Mouse (Mus musculus): ENCODE results near the gene Ly9.

Ly9 gene

DNA sequence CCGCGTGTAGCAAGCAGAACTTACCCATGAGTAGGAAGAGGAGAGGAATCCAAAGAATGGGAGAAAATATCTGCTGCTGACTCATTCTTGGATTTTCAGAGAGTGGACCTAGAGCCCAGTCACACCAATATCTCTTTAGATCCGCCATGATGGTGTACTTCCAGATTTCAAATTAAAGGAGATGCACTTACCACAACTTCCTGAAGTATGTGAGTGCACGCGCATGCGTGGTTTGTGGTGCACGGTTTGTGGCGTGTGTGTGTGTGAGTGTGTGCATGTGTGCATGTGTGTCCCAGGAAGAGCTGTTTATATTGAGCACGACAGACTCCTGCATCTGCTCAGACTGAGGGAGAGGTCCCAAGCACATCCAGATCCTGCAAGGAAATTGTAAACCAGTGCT is at the start of gene Ly9:
TSS of gene Ly9 (minus strand) at position 235 of the 400 bp plus-strand sequence.
- no peak for DNase-seq

DNA sequence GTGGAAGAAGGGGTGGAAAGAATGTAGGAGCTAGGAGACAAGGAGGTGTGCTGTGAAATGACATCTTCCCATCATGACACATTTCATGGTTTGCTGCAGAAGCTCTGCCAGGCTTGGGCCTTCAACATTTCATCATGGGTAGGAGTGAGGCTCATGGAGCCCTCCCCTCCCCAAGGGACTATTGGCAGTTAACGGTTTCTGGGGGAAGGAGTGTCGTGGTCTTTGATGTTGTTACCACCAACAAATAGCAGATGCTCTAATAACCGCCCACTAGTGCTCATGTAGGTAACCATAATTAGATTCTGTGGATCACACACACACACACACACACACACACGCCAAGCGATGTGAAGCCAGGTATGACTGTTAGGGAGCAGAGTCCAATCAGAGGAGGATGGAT is 45.5 kb upstream of the Ly9 start, which contains the start of gene Slamf7:
TSS of gene Slamf7 (minus strand) at position 302 of the 400 bp plus-strand sequence.
- no peak for DNase-seq

DNA sequence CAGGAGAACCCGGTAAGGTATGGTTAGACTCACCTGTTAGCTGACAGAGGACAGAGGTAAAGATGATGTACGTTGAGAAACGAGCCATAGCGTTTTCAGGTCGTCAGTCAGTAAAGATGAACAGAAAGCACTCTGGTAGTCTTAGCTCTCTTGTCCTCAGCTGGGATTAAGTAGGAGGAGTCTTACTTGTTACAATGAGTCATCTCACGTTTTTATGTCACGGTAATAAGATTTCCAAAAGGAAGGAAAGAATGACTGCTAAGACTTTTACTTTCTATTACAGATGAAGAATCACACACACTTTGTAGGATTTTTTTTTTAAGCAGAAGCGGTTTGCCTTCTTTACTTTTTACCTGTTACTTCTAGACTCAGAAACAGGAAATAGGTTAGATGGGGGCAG is 41.6 kb upstream of the Ly9 start:
- DNase-seq, result no peak

DNA sequence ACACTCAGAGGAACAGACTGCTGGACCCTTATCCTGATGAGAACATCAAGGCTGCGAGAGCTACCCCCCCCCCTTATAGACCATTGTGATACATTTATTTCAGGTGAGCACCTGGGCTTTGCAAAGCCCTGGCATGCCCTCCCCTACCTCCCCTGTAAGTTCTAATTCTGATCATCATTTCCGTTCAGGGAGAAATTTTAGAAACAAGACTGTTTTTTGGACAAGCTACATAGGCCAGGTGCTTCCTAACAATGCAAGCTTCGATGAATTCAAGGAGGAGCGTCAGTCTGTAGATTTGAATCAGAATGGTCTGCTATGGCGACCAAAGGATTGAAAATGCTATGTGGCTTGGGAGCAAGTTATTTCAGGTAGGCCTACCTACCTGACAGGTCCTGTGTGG is 40.5 kb upstream of the Ly9 start:
- DNase-seq, result no peak

DNA sequence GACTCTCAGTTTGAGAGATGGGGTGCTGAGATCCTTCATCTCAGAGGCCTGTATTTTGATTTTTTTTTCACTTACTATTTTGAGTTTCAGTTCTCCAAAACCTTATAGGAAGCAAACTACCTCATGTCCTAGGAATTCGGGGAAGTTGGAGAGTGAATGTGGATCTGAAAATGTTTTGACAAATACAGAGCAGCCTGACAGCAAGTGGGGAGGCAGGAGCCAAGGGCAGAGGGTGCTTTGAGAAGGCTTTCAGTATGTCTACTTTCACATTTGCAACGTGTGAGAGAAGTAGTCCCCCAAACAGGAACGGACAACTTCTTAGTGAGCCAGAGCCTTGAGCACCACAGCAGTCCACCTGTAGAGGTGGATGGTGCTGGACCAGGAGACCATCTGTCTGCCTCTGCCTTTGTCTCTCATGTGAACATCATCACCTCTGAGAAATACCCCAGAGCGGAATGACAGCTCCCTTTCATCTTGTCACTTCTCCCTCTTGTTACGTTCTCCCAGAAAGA is 39.3 kb upstream of the Ly9 start:
- no peak for DNase-seq

DNA sequence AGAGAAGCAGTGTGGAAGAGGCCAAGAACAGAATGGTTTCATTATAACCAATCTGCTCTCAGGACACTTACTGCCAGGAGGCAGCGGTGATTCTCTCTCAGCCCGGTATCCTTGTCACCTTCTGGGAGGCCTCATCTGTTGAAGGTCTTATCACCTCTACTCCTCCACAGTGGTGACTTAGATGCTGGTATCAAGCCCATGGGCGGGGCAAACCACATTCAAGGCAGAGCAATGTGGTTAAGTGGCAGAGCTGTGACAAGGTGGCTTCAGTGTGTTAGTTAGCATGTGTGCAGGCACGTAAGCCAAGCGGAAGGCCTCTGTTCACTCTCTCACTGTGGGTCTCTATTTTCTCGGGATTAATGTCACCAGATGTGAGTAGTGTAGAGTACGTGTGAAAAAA is 36.4 kb upstream of the Ly9 start:
- DNase-seq, result no peak

DNA sequence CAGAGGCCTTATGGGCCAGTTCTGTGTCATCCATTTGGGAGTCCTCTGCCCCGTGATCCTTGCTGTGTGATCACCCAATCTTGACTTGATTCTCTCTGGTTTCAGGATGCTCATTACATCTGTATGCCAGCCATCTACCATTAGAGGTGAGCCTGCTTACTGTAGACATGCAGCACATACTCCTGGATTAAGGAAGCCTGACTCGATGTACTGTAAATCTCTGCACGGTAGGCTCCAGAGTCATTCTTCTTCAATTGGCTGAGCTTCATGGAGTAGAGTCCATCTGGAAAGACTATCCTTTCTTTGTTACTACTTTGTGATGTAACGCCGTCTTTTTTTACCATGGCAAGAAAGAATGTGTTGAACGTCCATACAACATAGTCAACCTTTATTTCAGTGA is 33.6 kb upstream of the Ly9 start:
- no peak for DNase-seq

DNA sequence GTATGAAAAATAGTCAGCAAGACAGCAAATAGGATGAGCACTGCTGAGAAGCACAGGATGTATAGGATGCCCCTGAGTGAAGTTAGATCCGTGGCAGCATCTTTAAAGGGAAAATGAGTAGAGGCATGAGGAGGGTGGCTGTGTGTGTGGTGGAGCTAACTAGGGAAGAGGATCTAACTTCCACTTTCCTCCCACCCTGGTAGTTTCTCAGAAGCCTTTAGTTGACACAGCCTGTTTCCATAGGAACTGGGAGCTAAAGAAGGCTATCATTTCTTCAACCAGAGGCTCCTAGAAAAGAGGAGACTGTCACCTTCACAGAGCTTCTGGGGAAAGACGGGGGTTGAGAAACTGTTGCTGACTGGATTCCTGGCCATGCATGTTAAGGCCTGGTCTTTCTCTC is 31.5 kb upstream of the Ly9 start:
- no peak for DNase-seq

DNA sequence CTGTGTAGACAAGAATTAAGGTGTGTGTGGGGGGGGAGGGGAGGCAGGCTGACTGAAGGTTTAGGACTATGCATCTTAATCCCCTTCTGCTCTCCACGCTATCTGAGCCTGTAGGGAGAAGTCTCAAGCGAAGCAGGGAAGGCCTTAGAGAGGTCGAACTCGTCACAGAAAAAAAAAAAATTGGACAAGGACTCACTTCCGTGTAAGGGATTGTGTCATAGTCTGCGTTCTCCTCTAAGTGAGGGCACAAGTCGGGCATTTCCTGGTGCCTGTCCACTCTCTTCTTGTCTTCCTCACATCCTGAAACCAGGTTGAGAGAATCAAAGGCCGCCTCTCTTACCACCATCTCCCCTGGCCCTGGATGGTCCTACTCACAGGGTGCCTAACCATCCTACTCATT is 29.9 kb upstream of the Ly9 start:
- DNase-seq, result no peak

DNA sequence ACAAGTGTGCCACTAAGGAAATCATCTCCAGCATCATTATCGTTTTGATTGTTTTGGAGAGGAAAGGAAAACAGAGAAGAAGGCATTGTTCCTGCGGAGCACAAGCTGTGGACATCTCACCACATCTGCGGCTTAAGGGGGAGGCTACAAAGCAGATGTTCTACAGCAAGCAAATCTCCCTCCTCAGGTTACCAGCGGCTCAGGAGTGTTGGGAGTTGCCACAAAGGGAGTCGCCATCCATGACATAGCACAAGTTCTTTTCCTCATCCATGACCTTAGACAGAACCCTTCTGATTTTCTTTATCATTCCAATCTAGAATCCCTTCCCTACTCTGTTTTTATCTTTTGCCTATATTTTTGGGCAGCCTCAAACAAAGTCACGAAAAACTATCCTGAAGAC is 28.5 kb upstream of the Ly9 start:
- no peak for DNase-seq

DNA sequence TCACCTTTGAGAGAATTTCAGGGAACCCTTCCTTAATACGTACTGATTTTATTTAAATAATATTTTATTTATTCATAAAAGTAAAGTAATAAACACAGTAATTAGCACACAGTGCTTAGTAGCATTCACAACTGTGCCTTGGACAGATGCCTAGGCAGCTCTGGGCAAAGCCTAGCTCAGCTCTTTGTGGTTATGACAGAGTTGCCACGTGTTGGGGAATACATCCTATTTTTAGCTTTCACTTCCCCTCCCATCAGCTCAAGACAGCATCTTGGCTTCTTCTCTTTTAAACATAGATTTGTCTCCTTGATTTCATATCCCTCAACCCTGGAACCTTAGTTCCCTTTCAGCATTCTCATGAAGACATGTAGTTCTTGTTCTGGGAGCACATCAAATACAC is 24.2 kb upstream of the Ly9 start:
- no peak for DNase-seq

DNA sequence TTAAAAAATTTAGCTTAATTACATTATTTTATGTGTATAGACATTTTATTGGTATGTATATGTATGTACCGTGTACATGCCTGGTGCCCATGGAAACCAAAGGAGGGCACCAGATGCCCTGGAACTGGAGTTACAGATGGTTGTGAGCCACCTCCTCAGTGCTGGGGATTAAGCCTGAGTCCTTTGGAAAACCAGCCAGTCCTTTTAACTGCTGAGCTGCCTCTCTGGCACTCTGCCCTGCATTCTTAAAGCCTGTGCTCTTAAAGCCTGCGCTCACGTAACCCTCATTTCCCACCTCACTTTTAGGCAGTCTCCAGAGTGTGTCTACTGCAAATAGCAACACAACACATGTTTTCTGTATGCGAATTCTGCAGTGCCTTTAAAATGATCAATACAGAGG is 23.7 kb upstream of the Ly9 start:
- no peak for DNase-seq

DNA sequence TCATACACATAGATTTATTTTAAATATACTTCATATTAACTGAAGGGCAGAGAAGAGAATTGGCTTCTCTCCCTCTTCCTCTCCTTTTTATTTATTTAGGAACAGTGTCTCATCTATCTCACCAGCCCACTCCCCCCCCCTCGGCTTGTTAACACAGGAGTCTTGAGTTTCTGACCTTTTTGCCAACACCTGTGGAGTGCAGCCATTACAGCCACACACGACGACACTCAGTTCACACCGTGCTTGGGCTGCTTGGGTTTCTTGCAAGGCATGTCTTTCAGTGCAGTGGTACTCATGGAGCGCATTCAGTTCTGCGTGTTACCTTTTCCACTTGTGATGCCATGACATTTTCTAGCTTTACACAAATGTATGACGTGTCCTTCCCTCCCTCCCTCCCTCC is 22.8 kb upstream of the Ly9 start:
- no peak for DNase-seq

DNA sequence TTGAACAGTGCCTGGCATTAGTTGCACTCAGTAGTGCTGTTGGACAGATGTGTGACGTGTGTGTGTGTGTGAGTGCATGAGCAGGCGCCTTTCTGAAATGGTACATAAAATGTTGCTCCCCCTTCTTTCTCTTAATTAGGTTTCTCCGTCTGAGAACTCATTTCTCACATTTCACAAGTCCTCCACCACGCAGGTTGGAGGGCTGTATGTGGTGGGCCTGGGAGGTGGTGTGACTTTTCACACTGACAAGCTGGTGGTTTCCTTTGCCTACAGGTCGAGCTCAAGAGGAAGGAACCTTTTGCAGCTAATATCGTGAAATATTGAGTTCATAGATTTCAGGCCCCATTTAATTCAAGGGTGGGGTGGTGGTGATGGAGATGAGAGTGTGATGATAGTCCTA is 22.0 kb upstream of the Ly9 start:
- no peak for DNase-seq

DNA sequence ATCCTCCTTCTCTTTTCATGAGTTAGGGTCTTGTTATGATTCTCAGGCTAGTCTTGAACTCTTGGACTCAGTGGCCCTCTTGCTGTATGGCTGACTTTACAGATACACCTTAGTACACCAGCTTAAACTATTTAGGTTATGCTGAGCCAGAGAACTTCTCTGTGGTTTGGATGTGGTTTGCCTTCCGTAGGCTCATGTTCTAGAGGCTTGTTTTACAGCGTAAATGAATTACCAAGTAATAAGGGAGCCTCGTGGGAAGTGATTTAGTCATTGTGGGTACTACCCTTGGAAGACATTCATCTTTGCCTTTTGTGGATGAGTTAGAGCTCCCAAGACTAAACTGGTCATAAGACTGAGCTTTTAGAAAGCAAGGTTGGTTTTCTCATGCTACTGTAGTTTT is 20.6 kb upstream of the Ly9 start:
- no peak for DNase-seq

DNA sequence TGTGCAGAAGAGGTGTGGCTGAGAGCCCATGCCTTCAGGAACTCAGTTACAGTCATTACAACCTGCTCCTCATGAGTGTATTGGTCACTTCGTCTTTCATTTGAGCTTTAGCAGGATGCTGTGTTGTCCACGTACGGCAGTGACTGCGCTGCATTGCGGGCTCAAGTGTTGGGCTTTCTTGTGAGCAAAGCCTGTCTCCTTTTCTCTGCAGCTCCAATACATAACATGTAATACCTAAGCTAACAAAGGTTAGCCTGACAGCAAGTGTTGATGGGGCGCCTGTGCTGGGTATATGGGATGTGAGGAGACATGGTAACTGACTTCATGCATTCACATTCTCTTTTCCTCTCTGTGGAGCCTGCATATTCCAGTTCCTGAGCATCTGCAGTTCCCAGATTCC is 12.9 kb upstream of the Ly9 start:
- no peak for DNase-seq

DNA sequence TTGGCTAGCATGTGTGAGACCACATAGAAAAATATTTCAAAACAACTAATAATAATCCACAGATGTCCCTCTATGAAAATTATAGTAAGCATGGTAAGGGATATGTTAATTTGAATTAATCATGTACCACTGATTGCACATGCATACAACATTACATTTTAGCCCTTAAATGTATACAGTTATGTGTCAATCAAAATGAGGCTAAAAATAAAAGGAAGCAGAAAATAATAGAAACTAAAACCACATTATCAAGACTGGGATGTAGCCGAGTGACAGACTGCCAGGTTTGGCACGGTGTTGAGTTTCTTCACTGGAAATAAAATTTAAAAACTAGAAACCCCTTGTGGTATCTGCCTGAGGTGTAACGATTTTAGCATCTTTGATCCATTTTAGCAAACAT is 12.4 kb upstream of the Ly9 start:
- DNase-seq, result no peak

DNA sequence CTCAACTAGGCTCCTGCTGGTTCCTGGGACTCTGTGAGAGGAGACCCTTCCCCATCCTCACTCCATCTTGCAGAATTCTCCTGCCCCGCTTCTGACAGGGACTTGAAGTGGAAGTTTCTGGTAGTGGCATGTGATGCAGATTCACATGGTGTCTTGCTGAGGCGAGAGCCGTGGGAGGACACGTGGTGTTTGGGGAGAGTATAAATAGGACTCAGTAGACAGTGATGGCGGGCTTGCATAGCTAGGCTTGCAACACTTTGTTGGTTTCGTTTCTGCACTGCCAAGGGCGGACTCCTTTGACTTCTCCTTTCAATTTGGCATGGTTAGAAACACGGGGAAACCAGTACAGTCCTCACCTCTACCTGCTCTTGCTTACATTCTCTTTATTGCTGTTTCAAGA is 11.8 kb upstream of the Ly9 start:
- DNase-seq, result no peak

DNA sequence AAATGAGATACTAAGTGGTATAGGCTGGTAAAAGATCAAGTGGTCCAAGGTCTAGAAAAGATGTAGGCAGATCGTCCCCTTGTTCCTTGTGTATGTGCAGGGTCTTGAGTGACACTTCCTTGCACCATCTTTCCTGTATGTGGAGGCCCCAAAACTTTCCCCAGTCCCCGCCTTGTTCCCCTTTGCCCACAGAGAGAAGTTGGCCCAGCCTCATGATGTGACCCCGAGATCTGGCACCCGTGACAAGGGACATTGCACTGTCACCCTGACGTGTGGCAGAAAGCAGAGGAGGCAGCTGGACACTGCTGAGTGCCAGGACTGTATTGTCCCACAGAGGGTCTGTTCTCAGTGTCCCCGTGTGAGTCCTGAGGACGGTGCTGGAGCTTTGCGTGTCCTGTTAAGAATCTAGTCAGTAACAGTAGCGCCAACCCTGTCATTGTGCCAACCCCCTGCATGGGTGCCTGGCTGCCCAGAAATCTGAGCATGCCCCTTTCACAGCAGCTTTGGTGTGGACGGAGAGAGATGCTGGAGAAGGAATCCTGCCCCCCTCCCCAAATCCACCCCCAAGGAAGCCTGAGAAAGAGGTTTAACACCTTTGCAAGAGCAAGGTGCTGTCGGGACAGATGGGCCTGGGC is 9.8 kb upstream of the Ly9 start:
- no peak for DNase-seq

DNA sequence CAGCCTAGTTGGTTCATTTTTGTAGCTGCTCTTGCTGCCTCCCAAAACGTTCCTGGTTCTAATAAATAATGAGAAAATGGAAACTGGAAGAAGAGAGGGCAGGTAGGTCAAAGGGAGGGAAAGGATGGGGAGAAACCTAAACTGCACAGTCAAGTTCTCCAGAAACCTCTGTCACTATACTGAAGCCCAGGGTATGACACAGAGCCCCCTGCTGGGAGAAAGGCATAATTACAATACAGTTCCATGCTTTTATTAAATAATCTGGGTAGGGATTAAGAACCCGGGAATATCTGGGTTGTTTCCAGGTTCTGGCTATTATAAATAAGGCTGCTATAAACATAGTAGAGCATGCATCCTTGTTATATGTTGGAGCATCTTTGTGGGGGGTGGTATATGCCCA is 6.8 kb upstream of the Ly9 start:
- no peak for DNase-seq

DNA sequence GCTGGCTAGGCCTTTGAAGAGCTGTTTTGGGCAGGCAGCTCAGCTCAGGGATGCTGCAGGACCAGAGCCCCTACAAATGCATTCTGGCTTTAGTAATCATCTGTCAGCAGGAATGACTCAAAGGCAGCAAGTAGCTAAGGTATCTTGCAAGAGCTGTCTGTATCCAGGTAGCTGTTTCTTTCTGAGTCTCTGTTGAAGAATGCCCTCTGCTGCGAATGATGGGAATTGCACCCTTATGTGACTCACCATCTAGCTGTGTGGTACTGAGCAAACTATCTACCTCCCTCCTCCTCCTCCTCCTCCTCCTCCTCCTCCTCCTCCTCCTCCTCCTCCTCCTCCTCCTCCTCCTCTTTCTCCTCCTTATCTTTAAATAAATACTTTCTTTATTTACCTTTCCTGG is 3.6 kb upstream of the Ly9 start:
- DNase-seq, result no peak

DNA sequence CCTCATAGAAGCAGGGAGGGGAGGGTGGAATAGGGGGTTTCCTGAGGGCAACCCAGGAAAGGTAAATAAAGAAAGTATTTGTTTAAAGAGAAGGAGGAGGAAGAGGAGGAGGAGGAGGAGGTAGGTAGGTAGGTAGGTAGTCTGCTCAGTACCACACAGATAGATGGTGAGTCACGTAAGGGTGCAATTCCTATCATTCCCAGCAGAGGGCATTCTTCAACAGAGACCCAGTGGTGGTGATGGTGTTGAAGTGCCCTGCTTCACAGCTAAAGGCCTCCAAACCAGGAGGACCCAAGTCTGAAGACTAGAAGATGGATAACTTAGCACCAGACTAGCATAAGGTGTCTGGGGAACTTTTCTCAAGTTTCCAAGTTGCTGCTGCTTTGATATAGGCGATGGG is 2.8 kb upstream of the Ly9 start:
- DNase-seq, result no peak

DNA sequence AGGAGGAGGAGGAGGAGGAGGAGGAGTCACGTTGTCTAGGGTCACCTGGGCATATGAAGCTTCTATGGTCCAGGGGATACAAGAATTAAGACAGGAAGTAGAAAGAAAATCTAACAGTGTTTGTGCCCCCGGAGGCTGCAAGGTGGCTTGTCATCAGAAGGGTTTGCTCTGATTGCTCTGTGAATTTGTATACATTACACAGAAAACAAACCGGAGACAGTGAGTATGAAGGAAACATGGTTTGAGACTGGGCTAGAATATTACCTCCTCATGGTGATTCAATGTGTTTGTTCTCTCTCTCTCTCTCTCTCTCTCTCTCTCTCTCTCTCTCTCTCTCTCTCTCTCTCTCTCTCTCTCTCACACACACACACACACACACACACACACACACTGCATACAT is 554 bp downstream of the Ly9 start:
- DNase-seq, result no peak

DNA sequence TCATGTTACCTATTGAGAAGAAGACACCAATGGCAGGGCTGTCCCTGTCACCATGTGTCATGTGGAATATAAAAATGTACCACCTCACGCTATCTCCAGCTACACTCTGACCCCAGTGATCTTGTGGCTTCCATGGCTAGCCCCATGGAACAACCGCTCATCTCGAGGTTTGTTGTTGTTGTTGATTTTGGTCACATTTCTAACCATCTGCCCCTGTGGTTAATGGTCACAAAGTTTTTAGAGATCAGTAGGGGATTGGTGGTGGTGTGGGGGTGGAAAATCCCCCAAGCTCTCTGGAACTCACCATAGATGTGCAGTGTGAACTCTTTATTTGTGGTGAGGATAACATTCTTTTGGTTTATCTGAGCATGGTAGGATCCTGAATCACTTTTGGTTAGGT is 2.5 kb downstream of the Ly9 start:
- no peak for DNase-seq

DNA sequence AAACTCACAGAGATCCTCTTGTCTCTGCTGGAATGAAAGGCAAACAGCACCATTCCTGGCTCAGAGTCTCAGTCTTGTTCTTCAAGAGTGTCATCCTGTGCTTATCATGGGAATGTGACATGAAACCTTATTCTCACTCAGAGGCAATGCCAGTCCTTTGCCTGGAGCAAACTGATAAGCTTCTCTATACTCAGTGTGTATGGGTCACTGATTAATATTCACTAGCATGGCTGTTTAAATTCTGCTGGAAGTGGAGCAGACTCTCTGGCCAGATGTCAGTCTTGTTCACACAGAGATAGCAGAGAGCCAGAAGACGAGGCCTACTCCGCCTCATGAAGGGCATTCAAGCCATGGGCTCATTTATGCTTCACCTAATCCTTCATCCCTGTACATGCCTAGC is 22.6 kb downstream of the Ly9 start:
- DNase-seq, result no peak

DNA sequence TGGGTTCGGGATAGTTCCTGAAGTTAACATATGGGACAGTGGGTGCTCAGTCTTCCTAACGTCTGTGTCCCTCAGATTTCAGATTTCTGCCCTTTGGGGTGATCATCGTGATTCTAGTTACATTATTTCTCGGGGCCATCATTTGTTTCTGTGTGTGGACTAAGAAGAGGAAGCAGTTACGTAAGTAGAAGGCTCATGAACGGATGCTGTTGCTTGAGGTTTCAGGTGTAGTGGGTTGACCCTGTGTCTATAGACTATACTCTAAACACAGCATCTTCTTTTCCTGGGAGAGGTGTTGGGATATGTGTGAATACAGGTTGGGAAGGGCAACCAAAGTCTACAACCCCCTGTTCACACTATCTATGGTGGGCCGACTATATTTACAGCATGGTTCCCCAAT is 30.0 kb downstream of the Ly9 start:
- no peak for DNase-seq
